Mouse (Mus musculus): ENCODE measurements around the gene Abce1. TPM values are rescaled to one million over a fixed set of nuclear protein-coding genes. Genes with fewer than 3 reads are reported as not detected.

Abce1 gene
- polyA plus RNA-seq, 1 experiment from 2014 or later = 106 TPM

- peak within 1 kb of the TSS; percentile 76 for H3K4me2 ChIP-seq
- peak; percentile 68 for ATAC-seq (ENCODE audit: insufficient number of reproducible peaks, insufficient read depth, low FRiP score, low TSS enrichment, low read depth)
- WGBS = under 1% methylated on average over 102 of the region's 103 CpGs
These were observed 71.7 kb downstream of the Abce1 start, which contains the start of gene Otud4 for GRCm38 (mm10) chr8:79639586-79640451. Gene Otud4 (plus strand): TSS chr8:79639618.

GRCm38 (mm10) chr8:79638707-79639549 is 72.6 kb downstream of the Abce1 start:
- WGBS = under 1% methylated on average over 77 of the region's 77 CpGs
- H3K9ac ChIP-seq = peak overlapping the region; percentile 90
- H3K36me3 ChIP-seq = peaks cover under 1% of the 10 kb centered on the region; the same call in 1 of the 2 replicates
- no peaks in the 10 kb centered on the region for H3K27me3 ChIP-seq
- peak overlapping the region; percentile 93 for H3K4me3 ChIP-seq
- H3K27ac ChIP-seq = peak overlapping the region; percentile 95
- H3K9me3 ChIP-seq = no peaks in the 10 kb centered on the region
- H3K4me2 ChIP-seq = peak overlapping the region; percentile 76
- peaks cover 16% of the 10 kb centered on the region for H3K4me1 ChIP-seq
- ATAC-seq (ENCODE audit: insufficient number of reproducible peaks, insufficient read depth, low FRiP score, low TSS enrichment, low read depth) = peak; percentile 99

More at GRCm38 (mm10) chr8:79639586-79640451, 71.7 kb downstream of the Abce1 start, which contains the start of gene Otud4:
- peaks cover 7% of the 10 kb centered on the region; the same call in 1 of the 2 replicates for H3K36me3 ChIP-seq
- H3K9me3 ChIP-seq = no peaks in the 10 kb centered on the region
- H3K4me1 ChIP-seq = peaks cover 16% of the 10 kb centered on the region
- H3K27me3 ChIP-seq = no peaks in the 10 kb centered on the region
- peak within 1 kb of the TSS; percentile 90 for H3K9ac ChIP-seq
- peak within 1 kb of the TSS; percentile 93 for H3K4me3 ChIP-seq
- peak within 1 kb of the TSS; percentile 95 for H3K27ac ChIP-seq

GRCm38 (mm10) chr8:79638001-79638706 is 73.4 kb downstream of the Abce1 start:
- Histone ChIP-seq H3K4me3 (peak overlapping the region; percentile 93), H3K9ac (peak overlapping the region; percentile 90), H3K4me2 (peak overlapping the region; percentile 76), H3K36me3 (no peaks in the 10 kb centered on the region), H3K27me3 (no peaks in the 10 kb centered on the region), H3K9me3 (no peaks in the 10 kb centered on the region), H3K27ac (peak overlapping the region; percentile 95; the same call in 1 of the 2 replicates), H3K4me1 (peaks cover 16% of the 10 kb centered on the region)
- no peak for ATAC-seq (ENCODE audit: insufficient number of reproducible peaks, insufficient read depth, low FRiP score, low TSS enrichment, low read depth)
- WGBS = 10% methylated on average over 11 of the region's 11 CpGs

- 85% methylated on average over 3 of the region's 3 CpGs for WGBS
- Histone ChIP-seq H3K4me3 (no peak overlapping the region), H3K9me3 (no peaks in the 10 kb centered on the region), H3K9ac (no peak overlapping the region), H3K4me2 (no peak overlapping the region), H3K27ac (no peak overlapping the region), H3K36me3 (no peaks in the 10 kb centered on the region), H3K4me1 (peaks cover 11% of the 10 kb centered on the region), H3K27me3 (no peaks in the 10 kb centered on the region)
- no peak for ATAC-seq (ENCODE audit: insufficient number of reproducible peaks, insufficient read depth, low FRiP score, low TSS enrichment, low read depth)
These were observed 74.3 kb downstream of the Abce1 start for GRCm38 (mm10) chr8:79637237-79637636.

- 84% methylated on average over 1 of the region's 1 CpGs for WGBS
- Histone ChIP-seq H3K9ac (no peak overlapping the region), H3K27me3 (no peaks in the 10 kb centered on the region), H3K4me2 (no peak overlapping the region), H3K4me3 (no peak overlapping the region), H3K27ac (no peak overlapping the region), H3K36me3 (no peaks in the 10 kb centered on the region), H3K9me3 (no peaks in the 10 kb centered on the region), H3K4me1 (peaks cover 2% of the 10 kb centered on the region)
- ATAC-seq (ENCODE audit: insufficient number of reproducible peaks, insufficient read depth, low FRiP score, low TSS enrichment, low read depth) = no peak
These were observed 75.4 kb downstream of the Abce1 start for GRCm38 (mm10) chr8:79636151-79636550.

GRCm38 (mm10) chr8:79635491-79635890 is 76.0 kb downstream of the Abce1 start:
- no peak overlapping the region for H3K4me3 ChIP-seq
- no peaks in the 10 kb centered on the region for H3K9me3 ChIP-seq
- no peak for ATAC-seq (ENCODE audit: insufficient number of reproducible peaks, insufficient read depth, low FRiP score, low TSS enrichment, low read depth)
- H3K4me1 ChIP-seq = no peaks in the 10 kb centered on the region; the same call in 1 of the 2 replicates
- 90% methylated on average over 1 of the region's 1 CpGs for WGBS
- H3K27me3 ChIP-seq = no peaks in the 10 kb centered on the region
- no peaks in the 10 kb centered on the region for H3K36me3 ChIP-seq
- H3K4me2 ChIP-seq = no peak overlapping the region
- no peak overlapping the region for H3K27ac ChIP-seq
- H3K9ac ChIP-seq = no peak overlapping the region

Other genes with a start within 250 kb of the Abce1 start
- gene Otud4, start 72.1 kb downstream of the Abce1 start, polyA plus RNA-seq (2015; fragmentation: Nextera tagmentation; extraction: Ambion mirVana) = 10.7 and 13.4 TPM in 2 replicates
- gene Anapc10, start 80 bp upstream of the Abce1 start, polyA plus RNA-seq (2015; fragmentation: Nextera tagmentation; extraction: Ambion mirVana) = 43.1 and 47.2 TPM in 2 replicates